Mouse (Mus musculus) lung, postnatal 4 days (tissue): ENCODE measurements at regions not wholly inside any gene's neighbourhood (a gene's known extent, or its start where the extent isn't known, plus 50 kb on each side); places are given as distances from the start of the nearest gene placed in this dataset.

ENCODE experiments used
- DNase-seq, 2 experiments: peaks; one replicate each; pipeline ENCODE4 v3.0.0; 2021

GRCm38 (mm10) chr6:102005627-102006026, 567.3 kb downstream of the Cntn3 start:
- DNase-seq, result no peak

- no peak for DNase-seq
Measured at GRCm38 (mm10) chr6:101998181-101998580, 574.7 kb downstream of the Cntn3 start.

- no peak for DNase-seq
Measured at GRCm38 (mm10) chr6:101997629-101998028, 575.3 kb downstream of the Cntn3 start.

GRCm38 (mm10) chr6:101992815-101993214, 580.1 kb downstream of the Cntn3 start:
- no peak for DNase-seq

- DNase-seq, result no peak
Measured at GRCm38 (mm10) chr6:101981656-101982055, 591.2 kb downstream of the Cntn3 start.

- no peak for DNase-seq
Measured at GRCm38 (mm10) chr6:101979213-101979612, 593.7 kb downstream of the Cntn3 start.

GRCm38 (mm10) chr6:101964941-101965340, 587.2 kb upstream of the Pdzrn3 start:
- no peak for DNase-seq

- peak in 1 of 2 experiments; percentile 32 for DNase-seq
Measured at GRCm38 (mm10) chr6:101961476-101961875, 583.8 kb upstream of the Pdzrn3 start.

GRCm38 (mm10) chr6:101949681-101950080, 572.0 kb upstream of the Pdzrn3 start:
- no peak for DNase-seq

- DNase-seq, result no peak
Measured at GRCm38 (mm10) chr6:101948950-101949349, 571.3 kb upstream of the Pdzrn3 start.

- no peak for DNase-seq
Measured at GRCm38 (mm10) chr6:101940266-101940866, 562.7 kb upstream of the Pdzrn3 start.

- no peak for DNase-seq
Measured at GRCm38 (mm10) chr6:101938393-101938985, 560.8 kb upstream of the Pdzrn3 start.

GRCm38 (mm10) chr6:101937467-101938392, 560.0 kb upstream of the Pdzrn3 start:
- DNase-seq, result peak in 1 of 2 experiments; percentile 31

- DNase-seq, result no peak
Measured at GRCm38 (mm10) chr6:101931768-101932167, 554.1 kb upstream of the Pdzrn3 start.

- DNase-seq, result no peak
Measured at GRCm38 (mm10) chr6:101921686-101922085, 544.0 kb upstream of the Pdzrn3 start.

- DNase-seq, result peak; percentile 25 to 55
Measured at GRCm38 (mm10) chr6:101921186-101921585, 543.5 kb upstream of the Pdzrn3 start.

GRCm38 (mm10) chr6:101918914-101919313, 541.2 kb upstream of the Pdzrn3 start:
- DNase-seq, result no peak

- no peak for DNase-seq
Measured at GRCm38 (mm10) chr6:101905029-101905342, 527.3 kb upstream of the Pdzrn3 start.

GRCm38 (mm10) chr6:101904234-101905028, 526.7 kb upstream of the Pdzrn3 start:
- no peak for DNase-seq

- DNase-seq, result no peak
Measured at GRCm38 (mm10) chr6:101902276-101902675, 524.6 kb upstream of the Pdzrn3 start.

GRCm38 (mm10) chr6:101898544-101898943, 520.8 kb upstream of the Pdzrn3 start:
- DNase-seq, result no peak

- DNase-seq, result no peak
Measured at GRCm38 (mm10) chr6:101890655-101891054, 513.0 kb upstream of the Pdzrn3 start.

GRCm38 (mm10) chr6:101882938-101883337, 505.2 kb upstream of the Pdzrn3 start:
- DNase-seq, result no peak
